Mouse (Mus musculus) liver, embryonic 15.5 days (tissue): Measurements from ENCODE around the gene Gper1. TPM values are rescaled to one million over a fixed set of nuclear protein-coding genes. Genes with fewer than 3 reads are reported as not detected.

Experiments
- ATAC-seq: fragments of 200-750 bp; cut with Nextera tagmentation; 2 replicates; pipeline ENCODE4 v1.8.0; 2017; ENCODE audit warnings: moderate number of reproducible peaks, mild to moderate bottlenecking, moderate library complexity; ENCODE audit not compliant: insufficient read depth
- H3K27ac ChIP-seq: fragments of 300-500 bp; sonication (generic); replicated peaks from 2 replicates; pipeline ENCODE4 v1.5.1; 2015; ENCODE audit warnings: mild to moderate bottlenecking, inconsistent platforms
- H3K27me3 ChIP-seq: fragments of 300-500 bp; sonication (generic); 2 replicates; pipeline ENCODE4 v1.6.1; 2015; ENCODE audit warnings: mild to moderate bottlenecking, inconsistent platforms
- H3K36me3 ChIP-seq: fragments of 300-500 bp; sonication (generic); replicated peaks from 2 replicates; pipeline ENCODE4 v1.6.1; 2015; ENCODE audit warnings: moderate library complexity, mild to moderate bottlenecking, inconsistent platforms
- H3K4me1 ChIP-seq: fragments of 300-500 bp; sonication (generic); replicated peaks from 2 replicates; pipeline ENCODE4 v1.6.1; 2015; ENCODE audit warnings: inconsistent platforms
- H3K4me2 ChIP-seq: fragments of 300-500 bp; sonication (generic); 2 replicates; pipeline ENCODE4 v1.6.1; 2015; ENCODE audit warnings: moderate library complexity, mild to moderate bottlenecking, inconsistent platforms
- H3K4me3 ChIP-seq: fragments of 300-500 bp; sonication (generic); replicated peaks from 2 replicates; pipeline ENCODE4 v1.5.1; 2015; ENCODE audit warnings: mild to moderate bottlenecking, inconsistent platforms
- H3K9ac ChIP-seq: fragments of 300-500 bp; sonication (generic); 2 replicates; pipeline ENCODE4 v1.6.1; 2015; ENCODE audit warnings: moderate library complexity, mild to moderate bottlenecking, inconsistent platforms
- H3K9me3 ChIP-seq: fragments of 300-500 bp; sonication (generic); replicated peaks from 2 replicates; pipeline ENCODE4 v1.6.1; 2016; ENCODE audit warnings: inconsistent platforms
- whole genome bisulfite sequencing: fragments of 180-500 bp; shearing (Covaris S2); methylation state at CpG from one replicate; pipeline ENCODE4 v1.1.7; 2015; ENCODE audit warnings: mixed read lengths; ENCODE audit not compliant: insufficient replicate concordance; 5-methylcytosine and 5-hydroxymethylcytosine counted together
- polyA plus RNA-seq: library from polyadenylated mRNA; unstranded; fragments of >200 nt; fragmentation: Nextera tagmentation; extraction: Ambion mirVana; gene quantifications from 2 replicates; pipeline ENCODE4 v1.2.1, GENCODE M21; 2015

Gper1 gene
- 0.10 and 0.14 TPM in 2 replicates for polyA plus RNA-seq

DNA sequence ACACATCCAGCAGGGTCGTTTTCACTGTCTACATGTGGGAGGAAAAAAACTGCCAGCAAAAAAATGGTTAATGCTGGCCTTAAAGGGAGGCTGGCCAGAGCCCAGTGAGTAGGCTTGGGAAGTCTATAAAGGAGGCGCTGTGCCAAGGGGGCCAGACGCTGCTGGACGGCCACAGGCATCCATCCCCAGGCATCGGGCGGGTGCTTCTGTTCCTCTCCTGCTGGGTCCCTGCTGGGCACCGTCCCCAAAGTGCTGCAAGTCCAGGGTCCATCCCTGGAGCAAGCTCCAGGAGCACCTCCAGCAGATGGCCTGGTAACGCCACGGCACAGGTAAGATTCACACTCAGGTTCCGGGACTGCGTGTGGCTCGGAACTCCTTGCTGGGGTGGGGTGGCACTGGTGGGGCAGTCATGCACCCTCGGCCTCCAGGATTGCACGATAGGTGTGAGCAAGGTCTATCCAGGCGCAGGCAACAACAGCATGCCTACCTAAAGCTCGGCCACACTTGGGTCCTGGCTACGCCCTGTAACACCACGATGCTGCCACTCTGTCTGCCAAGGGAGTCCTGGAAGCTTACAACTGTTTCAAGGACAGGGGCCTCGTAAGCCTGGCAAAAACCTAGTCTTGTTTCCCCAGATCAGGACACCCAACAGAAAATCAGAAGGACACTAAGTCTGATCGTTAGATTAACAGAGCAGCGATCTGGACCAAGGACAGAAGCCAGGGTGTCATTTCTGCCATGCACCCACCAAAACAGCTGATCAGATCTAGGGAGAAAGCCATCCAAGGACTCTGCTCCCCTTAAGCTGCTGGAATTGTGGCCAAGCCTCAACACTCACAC, at the start of gene Gper1:
Gene Gper1 (plus strand): TSS at position 126 of the 840 bp plus-strand sequence.
- Histone ChIP-seq H3K27ac (no peak within 1 kb of the TSS), H3K36me3 (no peaks in the 10 kb centered on the region), H3K27me3 (no peaks in the 10 kb centered on the region), H3K4me1 (no peaks in the 10 kb centered on the region), H3K9ac (no peak within 1 kb of the TSS; the same call in 1 of the 2 replicates), H3K4me3 (no peak within 1 kb of the TSS), H3K9me3 (no peaks in the 10 kb centered on the region), H3K4me2 (no peak within 1 kb of the TSS)
- no peak for ATAC-seq
- 73% methylated on average over 21 of the region's 21 CpGs for WGBS

DNA sequence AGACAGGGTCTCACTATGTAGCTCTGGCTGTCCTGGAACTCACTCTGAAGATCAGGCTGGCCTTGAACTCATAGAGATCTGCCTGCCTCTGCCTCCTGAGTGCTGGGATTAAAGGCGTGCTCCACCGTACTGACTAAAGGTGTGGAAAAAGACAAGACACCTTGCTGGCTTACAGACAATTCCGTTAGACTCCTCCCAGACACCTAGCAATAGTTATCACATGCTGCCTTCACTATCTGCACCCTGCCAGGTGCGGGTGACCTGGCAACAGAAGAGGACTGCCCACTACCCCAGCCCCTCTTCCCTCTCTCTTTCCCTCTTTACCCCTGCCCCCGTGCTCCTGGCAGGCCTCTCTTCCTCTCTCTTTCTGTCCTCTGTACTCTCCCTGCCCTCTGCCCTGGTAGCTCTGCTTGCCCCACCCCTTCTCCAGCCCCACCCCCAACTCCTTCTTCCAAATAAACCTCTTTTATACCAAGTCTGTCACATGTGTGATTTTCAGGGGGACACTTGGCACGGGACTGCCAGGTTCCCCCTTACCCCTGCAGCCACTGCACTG, 49.0 kb upstream of the Gper1 start:
- no peak overlapping the region for H3K27ac ChIP-seq
- H3K9ac ChIP-seq = no peak overlapping the region
- no peaks in the 10 kb centered on the region for H3K27me3 ChIP-seq
- no peaks in the 10 kb centered on the region for H3K9me3 ChIP-seq
- WGBS = 40% methylated on average over 6 of the region's 6 CpGs
- peaks cover 98% of the 10 kb centered on the region for H3K4me1 ChIP-seq
- no peak overlapping the region for H3K4me2 ChIP-seq
- ATAC-seq = no peak
- H3K36me3 ChIP-seq = no peaks in the 10 kb centered on the region
- no peak overlapping the region for H3K4me3 ChIP-seq

DNA sequence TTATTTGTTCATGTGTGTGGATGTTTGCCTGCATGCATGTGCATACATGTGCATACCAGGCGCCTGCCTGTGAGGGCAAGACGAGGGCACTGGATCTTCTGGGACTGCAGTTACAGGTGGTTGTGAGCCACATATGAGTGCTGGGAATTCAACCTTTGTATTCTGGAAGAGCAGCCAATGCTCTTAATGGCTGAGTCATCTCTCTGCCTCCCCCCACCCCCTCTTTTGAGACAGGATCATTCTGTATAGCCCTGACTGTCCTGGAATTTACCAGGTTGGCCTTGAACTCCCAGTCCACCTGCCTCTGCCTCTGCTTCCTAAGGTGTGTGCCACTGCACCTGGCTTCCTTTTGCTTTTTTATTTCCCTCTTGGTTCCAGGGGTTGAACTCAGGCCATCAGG, 48.1 kb upstream of the Gper1 start:
- Histone ChIP-seq H3K27me3 (no peaks in the 10 kb centered on the region), H3K4me1 (peaks cover 99% of the 10 kb centered on the region), H3K9ac (no peak overlapping the region), H3K4me2 (no peak overlapping the region), H3K4me3 (no peak overlapping the region), H3K36me3 (no peaks in the 10 kb centered on the region), H3K9me3 (no peaks in the 10 kb centered on the region), H3K27ac (no peak overlapping the region; the same call in 1 of the 2 replicates)
- WGBS = 68% methylated on average over 2 of the region's 2 CpGs
- no peak for ATAC-seq

DNA sequence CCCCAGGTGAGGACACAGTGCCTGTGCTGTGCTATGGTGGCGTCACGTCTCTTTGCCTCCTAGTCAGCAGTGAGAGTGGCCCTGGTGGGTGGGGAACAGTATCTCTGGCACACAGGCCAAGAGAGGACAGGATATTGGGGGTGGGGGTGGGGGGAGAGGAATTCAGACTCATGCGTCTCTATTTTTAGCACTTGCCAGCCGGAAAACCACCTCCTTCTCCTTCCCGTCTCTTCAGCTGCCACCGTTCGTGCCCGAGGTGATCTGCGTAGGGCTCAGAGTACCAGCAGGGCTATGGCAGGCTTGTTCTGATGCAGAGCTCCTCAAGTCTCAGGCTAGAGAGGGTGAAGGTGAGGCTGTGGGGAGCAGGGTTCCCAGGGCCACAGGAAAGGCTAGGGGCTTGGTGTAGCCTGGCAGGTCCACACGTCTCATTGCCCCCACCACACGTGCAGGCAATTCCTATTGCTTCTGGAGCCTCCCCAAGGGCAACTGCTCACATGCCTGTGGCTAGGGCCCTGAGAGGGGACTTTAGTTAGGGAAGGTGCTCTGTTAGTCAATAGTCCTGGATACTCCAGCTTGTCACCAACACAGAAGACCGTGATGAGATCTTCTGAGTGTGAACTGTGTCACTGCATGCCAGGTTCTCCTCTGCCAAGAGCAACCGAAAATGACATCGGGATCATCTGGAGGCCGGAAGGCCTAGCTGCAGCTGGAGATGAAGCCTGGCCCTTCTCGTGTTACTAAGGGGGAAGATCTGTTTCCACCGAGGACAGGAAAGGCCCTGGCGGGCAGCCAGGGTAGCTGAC, 45.3 kb upstream of the Gper1 start, which contains the start of gene Gpr146:
Gene Gpr146 (plus strand): TSS at position 230 of the 803 bp plus-strand sequence.
- no peaks in the 10 kb centered on the region for H3K27me3 ChIP-seq
- H3K4me1 ChIP-seq = peaks cover 92% of the 10 kb centered on the region
- H3K27ac ChIP-seq = peak within 1 kb of the TSS; percentile 100
- no peaks in the 10 kb centered on the region for H3K36me3 ChIP-seq
- H3K4me3 ChIP-seq = no peak within 1 kb of the TSS; the same call in 1 of the 2 replicates
- peak within 1 kb of the TSS; percentile 94 for H3K4me2 ChIP-seq
- 16% methylated on average over 18 of the region's 18 CpGs for WGBS
- peak; percentile 5; the same call in 1 of the 2 replicates for ATAC-seq
- H3K9ac ChIP-seq = peak within 1 kb of the TSS; percentile 36; the same call in 1 of the 2 replicates
- no peaks in the 10 kb centered on the region for H3K9me3 ChIP-seq

DNA sequence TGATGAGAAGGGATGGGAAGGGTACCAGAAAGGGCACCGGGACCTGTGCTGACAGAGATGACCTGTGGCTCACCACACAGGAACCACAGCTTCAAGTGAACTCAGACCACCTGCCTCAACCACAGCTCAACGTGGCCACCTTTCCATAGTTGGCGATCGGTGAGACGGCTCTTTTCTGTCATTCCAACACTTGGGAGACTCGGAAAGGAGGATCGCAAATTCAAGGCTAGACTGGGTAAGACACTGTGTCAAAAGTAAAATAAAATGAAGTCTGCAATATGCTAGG, 44.7 kb upstream of the Gper1 start:
- Histone ChIP-seq H3K27ac (peak overlapping the region; percentile 100), H3K27me3 (no peaks in the 10 kb centered on the region), H3K4me1 (peaks cover 92% of the 10 kb centered on the region), H3K4me2 (peak overlapping the region; percentile 47; the same call in 1 of the 2 replicates), H3K36me3 (no peaks in the 10 kb centered on the region), H3K9ac (peak overlapping the region; percentile 21; the same call in 1 of the 2 replicates), H3K4me3 (no peak overlapping the region; the same call in 1 of the 2 replicates), H3K9me3 (no peaks in the 10 kb centered on the region)
- ATAC-seq = no peak
- 55% methylated on average over 7 of the region's 7 CpGs for WGBS

DNA sequence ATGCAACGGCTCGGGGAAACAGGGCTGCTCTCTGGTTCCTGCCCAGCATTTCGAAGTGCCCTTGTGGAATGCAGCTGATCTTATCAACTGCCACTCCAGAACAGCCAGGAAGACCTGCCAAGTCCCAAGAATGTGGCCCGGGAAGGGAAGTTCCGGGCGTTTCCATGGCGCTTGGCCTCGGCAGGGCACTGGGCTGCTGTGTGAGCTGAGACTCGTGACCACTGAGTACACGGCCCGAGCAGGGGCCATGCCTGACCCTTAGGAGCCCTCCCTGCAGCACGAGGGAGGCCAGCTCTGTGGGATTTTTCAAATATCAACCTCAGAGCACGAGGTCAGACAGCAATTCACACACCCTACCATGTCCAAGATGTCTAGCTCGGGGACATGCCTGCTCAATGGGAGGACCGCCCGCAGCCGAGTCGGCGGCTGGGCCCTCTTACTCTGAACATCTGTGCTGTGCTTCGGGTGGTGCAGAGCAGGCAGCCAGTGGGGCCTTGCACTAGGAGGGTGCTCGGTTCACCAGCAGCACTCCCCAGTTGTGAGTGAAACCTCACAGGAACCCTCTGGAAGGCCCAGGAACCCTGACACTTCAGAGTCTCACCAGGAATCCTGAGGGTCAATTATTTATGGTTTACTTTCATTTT, 43.8 kb upstream of the Gper1 start:
- Histone ChIP-seq H3K27me3 (no peaks in the 10 kb centered on the region), H3K9ac (peak overlapping the region; percentile 90), H3K4me2 (peak overlapping the region; percentile 94), H3K27ac (peak overlapping the region; percentile 100), H3K9me3 (no peaks in the 10 kb centered on the region), H3K36me3 (peaks cover 3% of the 10 kb centered on the region; the same call in 1 of the 2 replicates), H3K4me1 (peaks cover 92% of the 10 kb centered on the region), H3K4me3 (peak overlapping the region; percentile 91)
- no peak for ATAC-seq
- 15% methylated on average over 21 of the region's 21 CpGs for WGBS

DNA sequence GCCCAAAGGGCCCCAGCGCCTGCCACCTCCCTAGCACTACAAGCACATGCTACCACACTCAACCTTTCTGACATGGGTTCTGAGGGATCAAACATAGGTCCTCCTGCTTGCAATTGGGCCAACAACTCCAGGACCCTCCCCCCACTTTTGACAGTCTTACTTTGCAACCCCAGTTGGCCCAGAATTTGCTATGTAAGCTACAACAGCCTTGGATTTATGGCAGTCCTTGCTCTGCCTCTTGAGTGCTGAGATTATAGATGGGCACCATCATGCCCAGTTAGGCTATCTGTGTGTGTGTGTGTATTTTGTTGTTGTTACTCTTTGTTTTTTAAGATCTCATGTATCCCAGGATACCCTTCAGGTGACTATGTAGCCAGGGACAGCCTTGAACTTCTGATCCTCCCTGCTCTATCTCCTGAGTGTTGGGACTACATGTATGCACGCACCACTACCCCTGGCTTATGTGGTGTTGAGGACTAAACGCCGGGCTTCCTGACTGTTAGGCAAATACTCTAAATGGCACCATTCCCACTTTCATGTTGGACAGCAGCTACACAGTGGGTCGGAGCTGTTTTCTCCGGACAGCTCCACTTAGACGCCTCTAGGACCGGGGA, 43.1 kb upstream of the Gper1 start:
- H3K27me3 ChIP-seq = no peaks in the 10 kb centered on the region
- no peaks in the 10 kb centered on the region for H3K9me3 ChIP-seq
- H3K27ac ChIP-seq = peak overlapping the region; percentile 100
- peak overlapping the region; percentile 90 for H3K9ac ChIP-seq
- H3K4me3 ChIP-seq = peak overlapping the region; percentile 91
- H3K4me2 ChIP-seq = peak overlapping the region; percentile 94
- H3K4me1 ChIP-seq = peaks cover 92% of the 10 kb centered on the region
- peak; percentile 1; the same call in 1 of the 2 replicates for ATAC-seq
- peaks cover 10% of the 10 kb centered on the region for H3K36me3 ChIP-seq
- 5% methylated on average over 8 of the region's 8 CpGs for WGBS

DNA sequence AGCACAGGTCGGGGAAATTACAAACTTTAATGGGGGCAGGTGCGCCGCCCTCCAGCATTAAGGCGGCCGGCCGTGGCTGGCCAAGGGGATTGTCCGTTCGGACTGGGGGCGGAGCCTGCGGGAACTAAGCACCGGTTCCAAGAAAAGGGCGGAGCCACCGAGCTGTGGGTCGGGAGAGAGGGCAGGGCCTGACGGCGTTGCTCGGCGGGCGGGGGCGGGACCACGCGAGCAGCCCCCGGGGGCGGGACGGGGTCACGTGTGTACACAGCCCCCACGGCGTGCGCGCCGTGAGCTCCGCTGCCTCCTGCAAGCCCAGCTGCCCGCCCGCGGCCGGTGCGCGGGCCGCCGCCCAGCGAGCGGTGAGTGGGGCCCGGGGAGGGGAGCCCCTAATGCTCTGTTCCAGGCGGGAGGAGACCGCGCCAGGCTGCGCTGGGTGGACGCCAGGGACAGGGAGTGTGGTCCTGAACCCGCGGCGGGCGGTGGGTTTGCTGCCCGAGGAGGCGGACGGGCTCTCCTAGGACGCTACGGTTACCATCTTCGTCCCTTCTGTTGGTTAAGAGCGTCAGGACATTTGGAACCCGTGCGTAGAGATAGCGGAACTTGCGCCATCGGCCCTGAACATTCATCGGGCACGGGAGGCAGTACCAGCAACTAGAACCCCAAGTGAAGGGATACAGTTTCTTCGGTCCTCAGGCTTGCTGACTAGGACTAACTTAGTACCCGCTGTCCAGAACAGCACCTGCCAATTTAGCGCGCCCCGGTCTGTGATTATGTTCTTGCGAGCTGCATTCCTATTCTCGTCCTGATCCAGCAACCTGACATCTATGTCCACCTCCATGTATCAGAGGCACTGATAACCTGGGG, 42.3 kb upstream of the Gper1 start:
- Histone ChIP-seq H3K4me3 (peak overlapping the region; percentile 91), H3K4me2 (peak overlapping the region; percentile 94), H3K9me3 (no peaks in the 10 kb centered on the region), H3K36me3 (peaks cover 17% of the 10 kb centered on the region), H3K27ac (peak overlapping the region; percentile 100), H3K4me1 (peaks cover 92% of the 10 kb centered on the region), H3K27me3 (no peaks in the 10 kb centered on the region), H3K9ac (peak overlapping the region; percentile 90)
- WGBS = under 1% methylated on average over 73 of the region's 73 CpGs
- ATAC-seq = peak; percentile 71

DNA sequence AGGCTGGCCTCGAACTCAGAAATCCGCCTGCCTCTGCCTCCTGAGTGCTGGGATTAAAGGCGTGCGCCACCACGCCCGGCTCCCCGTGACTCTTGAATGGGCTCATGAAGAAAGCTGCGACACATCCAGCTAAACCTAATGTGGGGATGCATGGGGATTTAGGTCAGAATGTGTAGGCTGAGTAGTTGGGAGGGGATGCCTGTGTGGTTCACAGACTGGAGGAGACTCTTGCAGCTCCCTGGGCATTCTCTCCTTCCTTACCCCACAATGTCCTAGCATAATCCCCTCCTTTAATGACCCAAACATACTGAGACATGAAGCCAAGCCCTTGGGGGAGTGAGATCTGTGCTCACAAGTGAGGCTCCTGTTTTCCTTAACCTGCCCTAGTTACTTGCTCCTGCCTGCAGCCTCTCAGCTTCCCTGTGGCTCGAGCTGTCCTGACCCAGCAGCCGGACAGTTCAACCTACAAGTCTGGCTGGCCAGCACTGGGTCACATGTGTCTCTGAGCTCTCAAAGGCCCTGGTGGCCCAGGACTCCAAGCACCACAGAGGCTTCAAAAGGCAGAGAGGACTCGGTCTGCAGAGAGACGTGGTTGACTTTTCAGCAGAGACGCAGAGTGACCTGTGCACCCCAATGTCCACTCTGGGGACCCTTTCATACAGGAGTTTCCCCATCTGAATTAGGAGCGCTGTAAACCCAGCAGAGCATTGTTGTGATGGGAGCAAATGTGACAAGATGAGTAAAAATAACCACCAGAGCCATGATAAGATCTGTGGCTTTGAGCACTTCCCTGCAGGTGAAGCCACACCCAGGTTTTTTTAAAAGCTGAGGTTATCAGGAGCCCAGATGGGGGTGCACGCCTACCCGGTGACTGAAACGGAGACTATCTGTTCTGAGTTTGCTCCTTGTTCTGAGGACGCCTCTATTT, 41.1 kb upstream of the Gper1 start:
- peak; percentile 58 for ATAC-seq
- WGBS = 17% methylated on average over 18 of the region's 18 CpGs
- peak overlapping the region; percentile 91 for H3K4me3 ChIP-seq
- H3K27ac ChIP-seq = peak overlapping the region; percentile 100
- H3K9ac ChIP-seq = peak overlapping the region; percentile 90
- peak overlapping the region; percentile 94 for H3K4me2 ChIP-seq
- no peaks in the 10 kb centered on the region for H3K27me3 ChIP-seq
- H3K9me3 ChIP-seq = no peaks in the 10 kb centered on the region
- H3K36me3 ChIP-seq = peaks cover 26% of the 10 kb centered on the region
- H3K4me1 ChIP-seq = peaks cover 92% of the 10 kb centered on the region
